Mouse (Mus musculus): ENCODE measurements at regions not wholly inside any gene's neighbourhood (a gene's known extent, or its start where the extent isn't known, plus 50 kb on each side); places are given as distances from the start of the nearest gene placed in this dataset.

- TF ChIP-seq CTCF (IDR thresholded peaks at IDR 0.05; ENCODE audit: control insufficient read depth, insufficient read depth, insufficient replicate concordance, low read depth, low read length) = no peak
- TF ChIP-seq POLR2A (IDR thresholded peaks at IDR 0.05; ENCODE audit: control insufficient read depth, low read depth, low read length) = no peak
These were observed 85.6 kb upstream of the Jun start for GRCm38 (mm10) chr4:95137413-95138143.

All from testis, adult 2 months (tissue).